Mouse (Mus musculus): ENCODE results near the gene Mta2. TPM values are rescaled to one million over a fixed set of nuclear protein-coding genes. Genes with fewer than 3 reads are reported as not detected.

Gene Mta2
- total RNA-seq, 2 experiments from 2014 or later, result 53.3 to 98.8 TPM

DNA sequence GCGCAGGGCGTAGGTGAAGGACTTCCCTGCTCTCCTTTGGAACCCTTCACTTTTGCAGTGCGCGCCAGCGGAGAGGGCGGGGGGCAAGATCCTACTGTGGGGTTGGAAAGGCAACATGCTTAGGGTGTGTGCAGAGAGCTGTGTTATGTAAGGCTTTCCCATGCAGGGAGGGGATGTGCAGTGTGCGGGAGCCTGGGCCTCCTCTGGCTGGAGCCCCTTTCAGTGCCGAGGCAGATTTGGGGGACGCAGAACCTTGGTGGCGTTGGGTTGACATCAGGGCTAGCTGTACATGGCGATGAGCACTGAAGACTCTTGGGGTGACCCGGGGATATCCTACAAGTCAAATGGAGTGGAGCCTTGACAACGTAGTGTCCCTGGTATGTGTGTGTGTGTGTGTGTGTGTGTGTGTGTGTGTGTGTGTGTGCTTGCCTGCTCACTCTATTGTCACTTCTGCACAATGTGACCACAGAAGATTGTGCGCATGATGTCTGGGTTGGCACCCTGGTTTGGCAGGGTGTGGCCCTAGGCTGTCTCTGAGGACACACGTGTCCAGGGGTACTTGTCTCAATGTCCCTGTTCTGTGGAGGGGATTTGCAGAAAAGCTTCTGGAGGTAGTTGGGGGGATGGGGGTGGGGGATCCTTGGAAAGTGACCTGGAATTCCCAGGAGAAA is 48.9 kb downstream of the Mta2 start:
- no peak for ATAC-seq (ENCODE audit: poor library complexity, severe bottlenecking)

GRCm38 (mm10) chr19:8991245-8991870 is 49.7 kb downstream of the Mta2 start:
- ATAC-seq (ENCODE audit: poor library complexity, severe bottlenecking), result no peak

DNA sequence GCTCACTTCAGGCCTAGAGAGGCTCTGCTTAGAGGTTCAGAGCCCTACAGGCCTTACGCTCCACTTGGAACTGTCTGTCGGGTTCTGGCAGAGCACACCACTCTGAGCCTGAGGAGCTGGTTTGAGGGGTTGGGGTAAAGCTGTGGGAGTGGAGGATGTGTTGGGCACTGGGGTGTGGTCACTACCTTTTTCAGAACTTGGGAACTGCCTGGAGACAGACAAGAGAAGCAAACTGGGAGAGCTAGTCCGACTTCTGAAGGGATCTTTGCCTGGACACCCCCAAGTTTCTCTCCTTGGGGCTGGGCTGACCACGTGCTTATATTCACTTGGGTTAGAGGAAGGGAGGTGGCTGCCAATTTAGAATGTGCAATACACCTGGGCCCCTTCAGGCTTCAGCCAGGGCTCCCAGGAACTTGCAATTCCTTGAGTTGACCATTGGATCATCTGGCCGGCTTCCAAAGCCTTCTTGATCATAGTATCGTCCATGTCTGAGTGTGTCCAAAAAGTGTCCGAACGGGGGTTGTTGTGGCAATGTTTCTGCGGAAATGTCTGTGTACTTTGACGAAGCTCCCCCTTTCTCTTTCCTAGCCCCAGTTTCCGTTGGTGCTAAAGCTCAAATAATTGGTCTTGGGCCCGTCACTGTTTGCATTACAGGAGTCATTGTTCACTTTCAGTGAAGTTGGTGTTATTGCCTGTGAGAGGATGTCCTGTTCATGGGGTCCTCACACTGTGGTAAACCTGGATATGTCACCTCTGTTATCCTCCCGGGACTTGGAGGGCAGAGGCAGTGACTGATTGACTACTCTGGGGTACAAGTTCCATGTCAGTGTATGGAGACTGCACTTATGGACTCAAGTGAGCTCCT is 50.4 kb downstream of the Mta2 start:
- ATAC-seq (ENCODE audit: poor library complexity, severe bottlenecking), result no peak

GRCm38 (mm10) chr19:8992769-8993624 is 51.3 kb downstream of the Mta2 start:
- ATAC-seq (ENCODE audit: poor library complexity, severe bottlenecking), result peak; percentile 59

DNA sequence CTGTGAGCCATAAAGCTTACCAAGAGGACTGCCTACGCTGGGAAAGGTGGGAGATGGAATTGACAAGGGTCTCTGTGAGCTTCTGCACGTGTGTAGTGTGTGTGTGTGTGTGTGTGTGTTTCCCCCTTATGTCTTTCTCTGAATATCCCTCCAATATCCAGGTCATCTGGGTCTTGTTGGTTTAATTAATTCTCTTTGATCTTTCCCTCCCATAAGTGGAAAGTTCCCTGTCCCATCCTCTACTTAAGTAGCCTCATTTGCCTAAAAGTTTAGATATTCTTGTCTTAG is 51.9 kb downstream of the Mta2 start:
- ATAC-seq (ENCODE audit: poor library complexity, severe bottlenecking), result no peak

DNA sequence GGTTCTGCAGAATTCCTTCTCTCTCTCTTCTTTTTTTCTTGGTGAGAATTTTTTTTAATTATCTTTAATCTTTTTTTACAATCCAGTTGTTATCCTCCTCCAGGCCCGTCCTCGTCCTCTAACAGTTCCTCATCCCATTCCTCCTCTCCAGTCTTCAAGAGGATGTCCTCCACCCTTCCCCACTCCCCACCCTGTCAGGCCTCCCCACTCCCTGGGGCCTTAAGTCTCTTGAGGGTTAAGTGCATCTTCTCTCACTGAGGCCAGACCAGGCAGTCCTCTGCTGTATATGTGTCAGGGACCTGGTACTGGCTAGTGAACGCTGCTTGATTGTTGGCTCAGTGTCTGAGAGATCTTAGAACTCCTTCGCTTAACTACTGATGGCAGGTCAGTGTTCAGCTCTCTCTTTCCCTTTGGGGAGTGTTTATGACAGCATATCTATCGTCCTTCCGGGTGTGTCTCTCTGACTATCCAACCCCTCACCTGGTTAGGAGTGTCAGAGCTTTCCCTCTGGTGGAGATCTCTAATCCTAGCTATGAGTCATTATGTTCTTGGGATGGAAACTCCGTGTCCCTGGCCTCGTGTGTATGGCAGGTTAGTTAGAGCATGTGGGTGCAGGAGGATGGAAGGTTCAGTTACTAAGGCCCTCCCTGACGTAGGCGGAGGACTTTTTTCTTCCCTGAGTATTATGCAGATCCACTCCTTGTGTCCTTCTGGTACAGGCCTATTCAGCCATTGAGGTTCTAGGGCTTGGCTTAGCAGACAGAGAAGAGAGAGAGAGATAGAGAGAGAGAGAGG is 53.3 kb downstream of the Mta2 start:
- ATAC-seq (ENCODE audit: poor library complexity, severe bottlenecking), result no peak

DNA sequence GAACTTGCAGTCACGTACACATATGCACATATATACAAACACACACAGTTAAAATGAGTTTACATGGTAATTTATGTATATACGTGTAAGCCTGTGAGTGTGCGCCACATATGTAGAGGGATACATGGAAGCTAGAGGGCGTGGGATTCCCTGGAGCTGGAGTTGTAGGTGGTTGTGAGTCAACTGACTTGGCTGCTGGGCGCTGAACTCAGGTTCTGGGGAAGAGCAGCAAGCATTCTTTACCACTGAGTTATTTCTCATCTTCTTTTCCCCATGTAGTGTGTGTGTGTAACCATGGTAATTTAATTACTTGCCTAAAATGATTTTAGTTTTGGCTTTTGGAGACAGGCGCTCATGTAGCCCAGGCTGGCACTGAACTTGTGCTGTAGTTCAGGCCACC is 54.9 kb downstream of the Mta2 start:
- ATAC-seq (ENCODE audit: poor library complexity, severe bottlenecking), result no peak

DNA sequence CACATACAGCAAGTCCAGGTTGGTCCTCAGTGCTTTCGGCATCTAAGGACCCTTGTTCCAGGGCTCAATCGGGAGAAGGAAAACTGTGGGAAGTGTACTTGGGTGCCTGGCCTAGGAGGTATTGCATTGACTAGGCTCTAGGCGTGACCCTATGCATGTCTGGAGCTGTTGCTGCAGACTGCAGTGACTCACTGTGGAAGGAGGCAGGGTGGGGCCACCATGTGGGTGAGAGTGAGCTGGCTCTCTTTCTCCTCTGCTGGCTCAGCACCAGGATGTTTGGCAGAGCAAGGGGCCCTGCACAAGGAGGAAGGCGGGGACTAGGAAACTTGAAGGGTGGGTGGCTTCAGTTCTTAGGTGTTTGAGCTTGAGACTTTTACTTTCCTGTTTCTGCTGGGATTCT is 55.9 kb downstream of the Mta2 start:
- ATAC-seq (ENCODE audit: poor library complexity, severe bottlenecking), result peak; percentile 92

DNA sequence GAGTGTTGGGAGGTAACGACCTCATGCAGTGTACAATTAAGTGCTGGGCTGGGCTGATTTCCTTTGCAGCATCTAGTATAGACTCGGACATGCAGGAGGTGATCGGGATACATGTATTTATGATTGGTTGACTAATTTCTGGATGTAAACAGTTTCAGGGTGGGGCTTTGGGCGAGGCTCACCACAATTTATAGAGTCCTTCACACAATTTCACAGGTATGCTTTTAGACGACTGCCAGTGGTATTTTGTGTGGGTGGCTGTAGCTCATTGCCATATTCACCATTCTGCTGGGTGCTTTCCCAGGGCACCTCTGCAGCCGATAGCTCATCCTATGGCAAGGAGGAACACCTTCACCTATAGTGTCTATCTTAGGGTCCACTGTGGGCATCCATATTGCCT is 56.9 kb downstream of the Mta2 start:
- no peak for ATAC-seq (ENCODE audit: poor library complexity, severe bottlenecking)

- no peak for ATAC-seq (ENCODE audit: poor library complexity, severe bottlenecking)
Measured at GRCm38 (mm10) chr19:8999223-8999622, 57.5 kb downstream of the Mta2 start.

Other genes with a start within 250 kb of the Mta2 start
Only the 30 nearest of the 32 such genes appear.
- gene 1700092M07Rik, start 201.2 kb upstream of the Mta2 start, total RNA-seq (2015), result 0.83 TPM in 1 of 2 replicates, not detected in the other
- 1.3 TPM in 1 of 2 replicates, not detected in the other for gene 1700092M07Rik, start 201.2 kb upstream of the Mta2 start, total RNA-seq (2017)
- 40.9 and 55.3 TPM in 2 replicates for gene Stx5a, start 200.5 kb upstream of the Mta2 start, total RNA-seq (2015)
- 40.8 and 65.6 TPM in 2 replicates for gene Stx5a, start 200.5 kb upstream of the Mta2 start, total RNA-seq (2017)
- gene Nxf1, start 184.8 kb upstream of the Mta2 start, total RNA-seq (2015), result 257 and 292 TPM in 2 replicates
- gene Nxf1, start 184.8 kb upstream of the Mta2 start, total RNA-seq (2017), result 69.7 and 76.0 TPM in 2 replicates
- gene Tmem223, start 170.9 kb upstream of the Mta2 start, total RNA-seq (2015), result 28.1 and 36.6 TPM in 2 replicates
- gene Tmem223, start 170.9 kb upstream of the Mta2 start, total RNA-seq (2017), result 11.6 and 12.0 TPM in 2 replicates
- gene Tmem179b, start 167.4 kb upstream of the Mta2 start, total RNA-seq (2015), result 172 and 177 TPM in 2 replicates
- 98.4 and 108 TPM in 2 replicates for gene Tmem179b, start 167.4 kb upstream of the Mta2 start, total RNA-seq (2017)
- gene Taf6l, start 155.5 kb upstream of the Mta2 start, total RNA-seq (2015), result 5.1 and 6.2 TPM in 2 replicates
- gene Taf6l, start 155.5 kb upstream of the Mta2 start, total RNA-seq (2017), result 8.9 and 9.8 TPM in 2 replicates
- gene Polr2g, start 143.3 kb upstream of the Mta2 start, total RNA-seq (2015), result 124 and 125 TPM in 2 replicates
- gene Polr2g, start 143.3 kb upstream of the Mta2 start, total RNA-seq (2017), result 54.1 and 58.2 TPM in 2 replicates
- gene Zbtb3, start 139.3 kb upstream of the Mta2 start, total RNA-seq (2015), result 0.62 and 2.3 TPM in 2 replicates
- gene Zbtb3, start 139.3 kb upstream of the Mta2 start, total RNA-seq (2017), result 1.8 and 2.5 TPM in 2 replicates
- 28.6 and 31.0 TPM in 2 replicates for gene Ttc9c, start 122.5 kb upstream of the Mta2 start, total RNA-seq (2015)
- gene Ttc9c, start 122.5 kb upstream of the Mta2 start, total RNA-seq (2017), result 53.6 and 63.7 TPM in 2 replicates
- gene Hnrnpul2, start 121.9 kb upstream of the Mta2 start, total RNA-seq (2015), result 52.3 and 56.0 TPM in 2 replicates
- 72.8 and 94.4 TPM in 2 replicates for gene Hnrnpul2, start 121.9 kb upstream of the Mta2 start, total RNA-seq (2017)
- gene AC129217.1, start 112.1 kb upstream of the Mta2 start, total RNA-seq (2015), result not detected in 2 replicates
- gene AC129217.1, start 112.1 kb upstream of the Mta2 start, total RNA-seq (2017), result 1.8 and 5.9 TPM in 2 replicates
- gene Bscl2, start 104.4 kb upstream of the Mta2 start, total RNA-seq (2015), result 84.8 and 97.8 TPM in 2 replicates
- 48.1 and 49.6 TPM in 2 replicates for gene Bscl2, start 104.4 kb upstream of the Mta2 start, total RNA-seq (2017)
- gene Gng3, start 102.7 kb upstream of the Mta2 start, total RNA-seq (2015), result 0.16 TPM in 1 of 2 replicates, not detected in the other
- gene Gng3, start 102.7 kb upstream of the Mta2 start, total RNA-seq (2017), result not detected in 2 replicates
- gene Lrrn4cl, start 91.1 kb upstream of the Mta2 start, total RNA-seq (2015), result 0.16 and 0.55 TPM in 2 replicates
- gene Lrrn4cl, start 91.1 kb upstream of the Mta2 start, total RNA-seq (2017), result 0.12 TPM in 1 of 2 replicates, not detected in the other
- gene Ubxn1, start 70.4 kb upstream of the Mta2 start, total RNA-seq (2015), result 63.2 and 66.8 TPM in 2 replicates
- gene Ubxn1, start 70.4 kb upstream of the Mta2 start, total RNA-seq (2017), result 149 and 168 TPM in 2 replicates
- 39.9 and 41.9 TPM in 2 replicates for gene Uqcc3, start 61.0 kb upstream of the Mta2 start, total RNA-seq (2015)
- gene Uqcc3, start 61.0 kb upstream of the Mta2 start, total RNA-seq (2017), result 58.1 and 75.6 TPM in 2 replicates
- 29.0 and 50.8 TPM in 2 replicates for gene Lbhd1, start 58.1 kb upstream of the Mta2 start, total RNA-seq (2015)
- gene Lbhd1, start 58.1 kb upstream of the Mta2 start, total RNA-seq (2017), result 5.2 and 7.5 TPM in 2 replicates
- not detected in 2 replicates for gene Gm49403, start 57.9 kb upstream of the Mta2 start, total RNA-seq (2015)
- gene Gm49403, start 57.9 kb upstream of the Mta2 start, total RNA-seq (2017), result not detected in 2 replicates
- 43.9 and 64.0 TPM in 2 replicates for gene 1810009A15Rik, start 53.0 kb upstream of the Mta2 start, total RNA-seq (2015)
- gene 1810009A15Rik, start 53.0 kb upstream of the Mta2 start, total RNA-seq (2017), result 61.2 and 66.3 TPM in 2 replicates
- 0.27 TPM in 1 of 2 replicates, not detected in the other for gene Gm49416, start 52.9 kb upstream of the Mta2 start, total RNA-seq (2015)
- 0.85 TPM in 1 of 2 replicates, not detected in the other for gene Gm49416, start 52.9 kb upstream of the Mta2 start, total RNA-seq (2017)
- 9.1 and 9.3 TPM in 2 replicates for gene Ints5, start 48.9 kb upstream of the Mta2 start, total RNA-seq (2015)
- 10.2 and 11.3 TPM in 2 replicates for gene Ints5, start 48.9 kb upstream of the Mta2 start, total RNA-seq (2017)
- 69.0 and 71.3 TPM in 2 replicates for gene Ganab, start 43.8 kb upstream of the Mta2 start, total RNA-seq (2015)
- gene Ganab, start 43.8 kb upstream of the Mta2 start, total RNA-seq (2017), result 51.7 and 58.4 TPM in 2 replicates
- 19.5 and 23.3 TPM in 2 replicates for gene B3gat3, start 21.5 kb upstream of the Mta2 start, total RNA-seq (2015)
- gene B3gat3, start 21.5 kb upstream of the Mta2 start, total RNA-seq (2017), result 28.9 and 29.8 TPM in 2 replicates
- 1.4 and 1.8 TPM in 2 replicates for gene Rom1, start 12.5 kb upstream of the Mta2 start, total RNA-seq (2015)
- gene Rom1, start 12.5 kb upstream of the Mta2 start, total RNA-seq (2017), result 0.81 and 3.2 TPM in 2 replicates
- gene Eml3, start 12.3 kb upstream of the Mta2 start, total RNA-seq (2015), result 17.1 and 18.0 TPM in 2 replicates
- 29.3 and 32.0 TPM in 2 replicates for gene Eml3, start 12.3 kb upstream of the Mta2 start, total RNA-seq (2017)
- 1.7 and 2.9 TPM in 2 replicates for gene Tut1, start 12.0 kb downstream of the Mta2 start, total RNA-seq (2015)
- gene Tut1, start 12.0 kb downstream of the Mta2 start, total RNA-seq (2017), result 8.8 and 9.9 TPM in 2 replicates
- gene Eef1g, start 25.2 kb downstream of the Mta2 start, total RNA-seq (2015), result 319 and 343 TPM in 2 replicates
- 206 and 209 TPM in 2 replicates for gene Eef1g, start 25.2 kb downstream of the Mta2 start, total RNA-seq (2017)
- 372 and 397 TPM in 2 replicates for gene Ahnak, start 47.4 kb downstream of the Mta2 start, total RNA-seq (2015)
- gene Ahnak, start 47.4 kb downstream of the Mta2 start, total RNA-seq (2017), result 659 and 727 TPM in 2 replicates
- gene Scgb1a1, start 146.1 kb downstream of the Mta2 start, total RNA-seq (2015), result 0.82 and 1.5 TPM in 2 replicates
- gene Scgb1a1, start 146.1 kb downstream of the Mta2 start, total RNA-seq (2017), result 1.6 TPM in 1 of 2 replicates, not detected in the other
- gene Asrgl1, start 193.8 kb downstream of the Mta2 start, total RNA-seq (2015), result 7.2 and 9.5 TPM in 2 replicates
- 7.5 and 8.3 TPM in 2 replicates for gene Asrgl1, start 193.8 kb downstream of the Mta2 start, total RNA-seq (2017)